Mouse (Mus musculus): ENCODE results near the gene Krt78. TPM values are rescaled to one million over a fixed set of nuclear protein-coding genes. Genes with fewer than 3 reads are reported as not detected.

Gene Krt78
- polyA plus RNA-seq, 1 experiment from 2014 or later: not detected

DNA sequence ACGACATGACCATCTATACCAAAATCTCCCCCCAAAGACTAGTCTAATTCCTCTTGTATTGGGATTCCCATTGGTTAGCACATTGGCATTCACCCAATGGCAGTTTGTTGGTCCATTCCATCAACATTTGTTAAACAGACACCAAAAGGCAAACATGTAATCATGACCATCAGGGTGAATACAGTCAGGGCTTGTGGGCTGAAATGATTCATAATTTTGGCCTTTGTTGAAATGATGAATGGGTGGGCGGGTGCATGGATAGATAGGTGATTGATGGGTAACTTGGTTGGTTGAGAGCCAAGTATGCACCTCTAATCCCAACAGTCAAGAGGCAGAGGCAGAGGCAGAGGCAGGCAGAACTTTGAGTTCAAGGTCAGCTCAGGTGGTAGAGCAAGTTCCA, 38.0 kb downstream of the Krt78 start:
- no peak for DNase-seq (ENCODE audit: low spot score)
- H3K27me3 ChIP-seq (replicated peaks; ENCODE audit: low read depth, poor library complexity, severe bottlenecking): no peaks in the 10 kb centered on the region
- no peaks in the 10 kb centered on the region for H3K9me3 ChIP-seq
- no peaks in the 10 kb centered on the region for H3K4me1 ChIP-seq
- H3K36me3 ChIP-seq (replicated peaks): no peaks in the 10 kb centered on the region
- H3K4me3 ChIP-seq: no peak overlapping the region
- WGBS: 80% methylated on average over 2 of the region's 2 CpGs
- no peak overlapping the region for H3K27ac ChIP-seq (replicated peaks)

DNA sequence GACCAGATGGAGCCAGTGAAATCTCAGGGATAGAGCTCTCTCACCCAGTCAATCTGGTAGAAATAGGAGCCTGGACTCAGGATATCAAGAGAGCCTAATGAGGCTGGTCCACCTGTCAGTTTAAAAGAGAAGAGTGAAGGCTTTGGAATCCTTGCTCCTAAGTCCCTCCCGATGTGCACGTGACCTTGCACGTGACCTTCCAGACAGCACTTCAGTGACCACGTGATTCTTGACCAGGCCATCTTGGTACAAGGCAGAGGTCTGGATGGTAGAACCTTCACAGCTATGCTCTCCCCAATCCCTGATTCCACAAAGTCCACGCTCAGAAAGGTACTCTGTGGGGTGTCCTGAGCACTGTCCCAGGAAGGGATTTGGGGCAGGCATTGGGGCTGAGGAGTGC, 49.2 kb downstream of the Krt78 start:
- no peak overlapping the region for H3K4me3 ChIP-seq
- H3K9me3 ChIP-seq: no peaks in the 10 kb centered on the region
- no peak overlapping the region for H3K27ac ChIP-seq (replicated peaks)
- H3K4me1 ChIP-seq: peaks cover 7% of the 10 kb centered on the region
- no peaks in the 10 kb centered on the region for H3K27me3 ChIP-seq (replicated peaks; ENCODE audit: low read depth, poor library complexity, severe bottlenecking)
- WGBS: 84% methylated on average over 5 of the region's 5 CpGs
- DNase-seq (ENCODE audit: low spot score): no peak
- no peaks in the 10 kb centered on the region for H3K36me3 ChIP-seq (replicated peaks)

DNA sequence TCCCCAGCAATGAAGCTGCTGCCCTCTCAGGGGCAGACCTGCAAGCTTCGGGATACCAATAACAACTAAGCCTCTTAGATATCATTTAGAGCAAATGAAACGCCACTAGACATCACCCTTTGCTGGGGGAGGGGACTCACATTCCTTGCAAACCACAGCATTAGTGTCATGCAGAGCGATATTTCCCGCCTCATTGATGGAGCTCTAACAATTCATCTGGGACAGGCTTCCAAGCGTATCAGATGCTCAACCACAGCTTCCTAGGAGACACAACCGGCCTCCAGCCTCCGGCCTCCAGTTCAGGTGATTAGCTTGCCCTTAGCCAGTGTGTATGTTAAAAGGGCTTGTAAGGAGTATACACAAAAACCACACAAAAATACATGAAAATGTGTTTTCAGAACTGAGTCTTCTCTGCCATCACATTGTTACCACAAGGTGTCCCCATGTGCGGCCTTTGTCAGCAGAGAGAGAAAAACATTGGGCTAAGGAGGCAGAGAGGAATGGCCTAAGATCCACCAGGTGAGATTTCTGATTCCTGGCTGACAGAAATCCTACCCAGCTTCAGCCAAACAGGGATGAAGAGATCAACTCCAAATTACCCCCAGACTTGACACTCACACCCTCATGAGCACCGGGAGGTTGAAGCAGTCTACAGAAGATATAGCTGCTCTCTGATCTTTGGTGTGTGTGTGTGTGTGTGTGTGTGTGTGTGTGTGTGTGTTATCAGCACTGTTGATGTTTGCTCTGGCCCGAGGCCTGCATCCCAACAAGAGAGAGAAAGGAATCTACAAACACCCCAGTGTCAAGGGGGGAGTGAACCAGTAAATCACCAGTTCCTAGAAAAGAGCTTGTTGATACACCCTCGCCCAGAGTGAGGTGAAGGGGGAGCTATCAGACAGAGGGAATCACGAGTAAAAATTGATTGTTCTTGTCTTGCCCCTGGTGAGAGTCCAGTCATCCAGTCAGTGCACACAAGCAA, 51.6 kb downstream of the Krt78 start:
- H3K9me3 ChIP-seq: no peaks in the 10 kb centered on the region
- H3K4me3 ChIP-seq: no peak overlapping the region
- peaks cover 7% of the 10 kb centered on the region for H3K4me1 ChIP-seq
- DNase-seq (ENCODE audit: low spot score): no peak
- H3K27me3 ChIP-seq (replicated peaks; ENCODE audit: low read depth, poor library complexity, severe bottlenecking): no peaks in the 10 kb centered on the region
- 68% methylated on average over 12 of the region's 12 CpGs for WGBS
- H3K36me3 ChIP-seq (replicated peaks): no peaks in the 10 kb centered on the region
- no peak overlapping the region for H3K27ac ChIP-seq (replicated peaks)

Other genes starting within 250 kb of the Krt78 start
- gene Krt5, start 241.4 kb downstream of the Krt78 start, polyA plus RNA-seq (2016; fragmentation: Nextera tagmentation; extraction: Ambion mirVana): 1.1 and 5.4 TPM in 2 replicates
- not detected in 2 replicates for gene Krt71, start 211.2 kb downstream of the Krt78 start, polyA plus RNA-seq (2016; fragmentation: Nextera tagmentation; extraction: Ambion mirVana)
- gene Krt72, start 167.8 kb downstream of the Krt78 start, polyA plus RNA-seq (2016; fragmentation: Nextera tagmentation; extraction: Ambion mirVana): not detected in 2 replicates
- not detected in 2 replicates for gene Krt73, start 151.9 kb downstream of the Krt78 start, polyA plus RNA-seq (2016; fragmentation: Nextera tagmentation; extraction: Ambion mirVana)
- not detected in 2 replicates for gene Krt2, start 136.1 kb downstream of the Krt78 start, polyA plus RNA-seq (2016; fragmentation: Nextera tagmentation; extraction: Ambion mirVana)
- gene Krt1, start 103.5 kb downstream of the Krt78 start, polyA plus RNA-seq (2016; fragmentation: Nextera tagmentation; extraction: Ambion mirVana): 0.50 and 1.6 TPM in 2 replicates
- 0.06 TPM in 1 of 2 replicates, not detected in the other for gene Krt77, start 84.6 kb downstream of the Krt78 start, polyA plus RNA-seq (2016; fragmentation: Nextera tagmentation; extraction: Ambion mirVana)
- not detected in 2 replicates for gene Krt76, start 61.4 kb downstream of the Krt78 start, polyA plus RNA-seq (2016; fragmentation: Nextera tagmentation; extraction: Ambion mirVana)
- not detected in 2 replicates for gene Krt4, start 29.6 kb downstream of the Krt78 start, polyA plus RNA-seq (2016; fragmentation: Nextera tagmentation; extraction: Ambion mirVana)
- gene Krt79, start 14.0 kb downstream of the Krt78 start, polyA plus RNA-seq (2016; fragmentation: Nextera tagmentation; extraction: Ambion mirVana): 0.20 and 0.49 TPM in 2 replicates
- 86.3 and 91.9 TPM in 2 replicates for gene Krt8, start 50.2 kb upstream of the Krt78 start, polyA plus RNA-seq (2016; fragmentation: Nextera tagmentation; extraction: Ambion mirVana)
- 95.2 and 101 TPM in 2 replicates for gene Krt18, start 73.9 kb upstream of the Krt78 start, polyA plus RNA-seq (2016; fragmentation: Nextera tagmentation; extraction: Ambion mirVana)
- 133 and 136 TPM in 2 replicates for gene Eif4b, start 119.5 kb upstream of the Krt78 start, polyA plus RNA-seq (2016; fragmentation: Nextera tagmentation; extraction: Ambion mirVana)
- 12.3 and 14.9 TPM in 2 replicates for gene Tns2, start 146.1 kb upstream of the Krt78 start, polyA plus RNA-seq (2016; fragmentation: Nextera tagmentation; extraction: Ambion mirVana)
- 12.7 and 13.2 TPM in 2 replicates for gene Spryd3, start 181.9 kb upstream of the Krt78 start, polyA plus RNA-seq (2016; fragmentation: Nextera tagmentation; extraction: Ambion mirVana)
- 0.26 and 0.36 TPM in 2 replicates for gene Igfbp6, start 190.1 kb upstream of the Krt78 start, polyA plus RNA-seq (2016; fragmentation: Nextera tagmentation; extraction: Ambion mirVana)
- gene Soat2, start 196.2 kb upstream of the Krt78 start, polyA plus RNA-seq (2016; fragmentation: Nextera tagmentation; extraction: Ambion mirVana): 0.09 and 0.18 TPM in 2 replicates
- 77.6 and 79.3 TPM in 2 replicates for gene Zfp740, start 249.0 kb upstream of the Krt78 start, polyA plus RNA-seq (2016; fragmentation: Nextera tagmentation; extraction: Ambion mirVana)

Data from embryonic facial prominence, embryonic 10.5 days (tissue).